Mouse (Mus musculus) layer of hippocampus, adult 9-11 months (tissue): ENCODE data around the gene L3mbtl4.

Experiments
- DNase-seq: peaks from one replicate; pipeline ENCODE4 v3.0.0; 2022

Gene L3mbtl4

GRCm38 (mm10) chr17:68672088-68672504 lies 398.5 kb downstream of the L3mbtl4 start:
- DNase-seq = no peak

GRCm38 (mm10) chr17:68710701-68711100 lies 437.1 kb downstream of the L3mbtl4 start:
- no peak for DNase-seq

- no peak for DNase-seq
Observed at GRCm38 (mm10) chr17:68711350-68711749, 437.8 kb downstream of the L3mbtl4 start.

- no peak for DNase-seq
Observed at GRCm38 (mm10) chr17:68748296-68748695, 474.7 kb downstream of the L3mbtl4 start.

GRCm38 (mm10) chr17:68750513-68750912 lies 476.9 kb downstream of the L3mbtl4 start:
- no peak for DNase-seq

- DNase-seq = peak; percentile 74
Observed at GRCm38 (mm10) chr17:68753112-68753511, 479.5 kb downstream of the L3mbtl4 start.

GRCm38 (mm10) chr17:68754789-68755188 lies 481.2 kb downstream of the L3mbtl4 start:
- DNase-seq = no peak

GRCm38 (mm10) chr17:68758428-68758827 lies 484.8 kb downstream of the L3mbtl4 start:
- DNase-seq = no peak

GRCm38 (mm10) chr17:68758936-68759335 lies 485.3 kb downstream of the L3mbtl4 start:
- no peak for DNase-seq

GRCm38 (mm10) chr17:68759978-68760377 lies 486.4 kb downstream of the L3mbtl4 start:
- no peak for DNase-seq

- DNase-seq = no peak
Observed at GRCm38 (mm10) chr17:68764329-68764880, 490.8 kb downstream of the L3mbtl4 start.

GRCm38 (mm10) chr17:68769561-68769960 lies 496.0 kb downstream of the L3mbtl4 start:
- no peak for DNase-seq

GRCm38 (mm10) chr17:68771046-68771750 lies 497.6 kb downstream of the L3mbtl4 start:
- no peak for DNase-seq

GRCm38 (mm10) chr17:68793741-68794140 lies 520.1 kb downstream of the L3mbtl4 start:
- DNase-seq = no peak

GRCm38 (mm10) chr17:68826323-68826722 lies 552.7 kb downstream of the L3mbtl4 start, which contains the start of gene Tmem200c:
TSS of gene Tmem200c (plus strand) at chr17:68826623.
- DNase-seq = no peak
